In the genomic region with DNA sequence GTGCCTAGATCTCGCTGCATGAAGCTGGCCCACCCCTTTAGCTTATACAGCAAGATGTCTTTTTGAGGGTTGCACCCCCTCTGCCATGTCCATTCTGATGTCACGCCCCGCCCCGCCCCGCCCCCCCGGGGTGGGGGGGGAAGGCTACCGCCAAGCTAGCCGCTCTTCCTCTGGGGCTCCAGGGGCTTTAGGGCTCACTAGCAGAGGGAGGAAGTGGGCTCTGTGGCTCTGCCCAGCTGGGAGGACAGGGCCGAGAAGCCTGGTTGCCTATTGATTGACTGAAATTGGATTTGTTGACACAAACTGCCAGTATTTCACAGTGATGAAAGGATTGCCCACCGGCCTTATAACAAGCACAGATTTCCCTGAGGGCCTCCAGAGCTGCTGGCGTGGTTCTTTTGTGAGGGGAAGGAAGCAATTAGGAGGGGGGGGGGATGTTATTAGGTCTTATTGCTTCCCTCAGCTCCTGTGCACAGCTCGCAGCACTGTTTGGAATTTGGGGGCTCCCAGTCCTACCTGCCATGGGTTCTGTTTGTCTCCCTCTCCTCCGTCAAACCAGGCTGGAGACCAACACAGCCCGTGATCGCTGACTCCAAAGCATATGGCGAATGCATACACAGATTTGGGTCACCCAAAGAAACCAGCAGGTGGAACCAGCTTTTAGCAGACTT, we compare ENCODE assay signal across 11 mouse cellular contexts.
A peak's percentile ranks its signal among the peaks of the same experiment; 100 is the strongest.
DNase-seq lines count a peak whose midpoint lies in the region; ATAC-seq and TF ChIP-seq lines count a peak whose summit lies in the region.
"Had no signal": no experiment of that assay in that cellular context is flagged by ENCODE, and none has a peak within 500 bp of the region (broad histone marks: within the 10 kb centered on the region; RNA-seq: fewer than 3 reads in every experiment).

No protein-coding gene starts in this region.

- no peak for ATAC-seq in lung, embryonic 16.5 days (ENCODE audit: low read depth)
- peak; percentile 14; the same call in 1 of the 2 replicates for ATAC-seq in forebrain, embryonic 13.5 days
- ATAC-seq in limb, embryonic 14.5 days (ENCODE audit: low FRiP score, low read depth): no peak
- no peak for ATAC-seq in stomach, embryonic 14.5 days (ENCODE audit: insufficient number of reproducible peaks, insufficient read depth, low FRiP score, low read depth)
- ATAC-seq: intestine, embryonic 16.5 days; lung, postnatal 0 days had no signal

- no peaks in the 10 kb centered on the region; the same call in 1 of the 2 replicates for H3K27me3 ChIP-seq in lung, embryonic 16.5 days (ENCODE audit: control insufficient read depth, insufficient read depth, low read depth, low read length)
- no peaks in the 10 kb centered on the region for H3K27me3 ChIP-seq in forebrain, embryonic 13.5 days
- H3K27me3 ChIP-seq in limb, embryonic 14.5 days (ENCODE audit: control insufficient read depth, insufficient read depth, low read length): no peaks in the 10 kb centered on the region
- H3K27me3 ChIP-seq in stomach, embryonic 14.5 days (ENCODE audit: control insufficient read depth, insufficient read depth, low read length): no peaks in the 10 kb centered on the region

- no peaks in the 10 kb centered on the region for H3K36me3 ChIP-seq in lung, embryonic 16.5 days (ENCODE audit: control insufficient read depth, insufficient read depth, low read length)
- no peaks in the 10 kb centered on the region for H3K36me3 ChIP-seq in forebrain, embryonic 13.5 days (ENCODE audit: poor library complexity, severe bottlenecking)
- H3K36me3 ChIP-seq in limb, embryonic 14.5 days (ENCODE audit: control insufficient read depth, insufficient read depth, low read length): no peaks in the 10 kb centered on the region
- no peaks in the 10 kb centered on the region for H3K36me3 ChIP-seq in stomach, embryonic 14.5 days (ENCODE audit: control insufficient read depth, insufficient read depth, low read length)

- TF ChIP-seq CTCF in lung, adult 2 months (IDR thresholded peaks at IDR 0.05; ENCODE audit: insufficient read depth, low read length): no peak

- no peak overlapping the region for H3K4me3 ChIP-seq in lung, embryonic 16.5 days (ENCODE audit: low read length)
- H3K4me3 ChIP-seq in lung, adult 2 months (replicated peaks; ENCODE audit: extremely low read depth, low read depth, low read length): no peak overlapping the region
- H3K4me3 ChIP-seq in forebrain, embryonic 13.5 days: no peak overlapping the region
- no peak overlapping the region for H3K4me3 ChIP-seq in limb, embryonic 14.5 days (replicated peaks; ENCODE audit: low read length)
- H3K4me3 ChIP-seq in stomach, embryonic 14.5 days (ENCODE audit: low read depth, low read length): no peak overlapping the region

- peak overlapping the region; percentile 30 for H3K4me2 ChIP-seq in lung, embryonic 16.5 days (ENCODE audit: low read depth, low read length)
- H3K4me2 ChIP-seq in forebrain, embryonic 13.5 days: peak overlapping the region; percentile 30
- peak overlapping the region; percentile 29 for H3K4me2 ChIP-seq in limb, embryonic 14.5 days (replicated peaks; ENCODE audit: low read depth, low read length, severe bottlenecking)
- H3K4me2 ChIP-seq in stomach, embryonic 14.5 days (replicated peaks; ENCODE audit: low read depth, low read length): 0 out of 2 replicates have a peak overlapping the region, but pooled peaks have one; percentile 17

- no peak for TF ChIP-seq POLR2A in lung, adult 2 months (IDR thresholded peaks at IDR 0.05; ENCODE audit: borderline replicate concordance, extremely low read depth, low read depth, low read length)
- no peak for TF ChIP-seq POLR2A in limb, embryonic 14.5 days (IDR thresholded peaks at IDR 0.05; ENCODE audit: borderline replicate concordance, extremely low read depth, insufficient read depth, insufficient read length)

- WGBS in lung, embryonic 16.5 days: 22% methylated on average over 16 of the region's 16 CpGs
- WGBS in lung, adult 2 months: 27% methylated on average over 16 of the region's 16 CpGs
- 11% methylated on average over 16 of the region's 16 CpGs for WGBS in forebrain, embryonic 13.5 days
- 7% methylated on average over 16 of the region's 16 CpGs for WGBS in limb, embryonic 14.5 days
- WGBS in stomach, embryonic 14.5 days: 22% methylated on average over 16 of the region's 16 CpGs

- H3K27ac ChIP-seq in lung, embryonic 16.5 days (ENCODE audit: low read length): no peak overlapping the region
- peak overlapping the region; percentile 84 for H3K27ac ChIP-seq in forebrain, embryonic 13.5 days
- no peak overlapping the region for H3K27ac ChIP-seq in limb, embryonic 14.5 days (replicated peaks; ENCODE audit: low read depth, low read length)
- no peak overlapping the region for H3K27ac ChIP-seq in stomach, embryonic 14.5 days (ENCODE audit: low read length)

- peaks cover 5% of the 10 kb centered on the region; the same call in 1 of the 2 replicates for H3K4me1 ChIP-seq in lung, embryonic 16.5 days (replicated peaks; ENCODE audit: control insufficient read depth, insufficient read depth, low read length)
- H3K4me1 ChIP-seq in lung, adult 2 months (ENCODE audit: control insufficient read depth, insufficient read depth, low read length): no peaks in the 10 kb centered on the region
- peaks cover 37% of the 10 kb centered on the region for H3K4me1 ChIP-seq in forebrain, embryonic 13.5 days
- peaks cover 25% of the 10 kb centered on the region for H3K4me1 ChIP-seq in limb, embryonic 14.5 days (ENCODE audit: control insufficient read depth, insufficient read depth, low read length)
- 0 out of 2 replicates have a peak, but pooled peaks cover 2% of the 10 kb centered on the region for H3K4me1 ChIP-seq in stomach, embryonic 14.5 days (ENCODE audit: control insufficient read depth, insufficient read depth, low read length)

- H3K9ac ChIP-seq in lung, embryonic 16.5 days (ENCODE audit: low read length): no peak overlapping the region
- peak overlapping the region; percentile 12; the same call in 1 of the 2 replicates for H3K9ac ChIP-seq in forebrain, embryonic 13.5 days
- 0 out of 2 replicates have a peak overlapping the region, but pooled peaks have one; percentile 28 for H3K9ac ChIP-seq in limb, embryonic 14.5 days (ENCODE audit: low read depth, low read length, severe bottlenecking)
- H3K9ac ChIP-seq in stomach, embryonic 14.5 days (replicated peaks; ENCODE audit: low read depth, low read length): no peak overlapping the region

- no peaks in the 10 kb centered on the region for H3K9me3 ChIP-seq in lung, embryonic 16.5 days (ENCODE audit: control insufficient read depth, low read length)
- H3K9me3 ChIP-seq in forebrain, embryonic 13.5 days (replicated peaks): no peaks in the 10 kb centered on the region
- H3K9me3 ChIP-seq in limb, embryonic 14.5 days (ENCODE audit: control insufficient read depth, low read length): no peaks in the 10 kb centered on the region
- H3K9me3 ChIP-seq in stomach, embryonic 14.5 days (ENCODE audit: control insufficient read depth, low read depth, low read length): 0 out of 2 replicates have a peak, but pooled peaks cover 3% of the 10 kb centered on the region

- no peak for DNase-seq in lung, adult 2 months
- DNase-seq in limb, embryonic 14.5 days (ENCODE audit: low spot score): no peak
- DNase-seq in lung, postnatal 36 days: no peak
- DNase-seq in left cerebral cortex, adult 18-20 months (ENCODE audit: low spot score in 2 of 2): no peak
- DNase-seq in heart, adult 8-10 months (ENCODE audit: low spot score): no peak
- DNase-seq: thymus, postnatal 36 days had no signal

Comparison
In these comparisons a context has a peak if more than half of its experiments do, and no peak if none do; other contexts are left out.
1. H3K9ac ChIP-seq: peak in forebrain, embryonic 13.5 days (single experiment) and limb, embryonic 14.5 days (single experiment); none in lung, embryonic 16.5 days (single experiment) and stomach, embryonic 14.5 days (single experiment).
2. Peak in every context shown above with its lines, with median percentiles within 50 percentile points of each other: H3K4me2 ChIP-seq.